Mouse (Mus musculus): ENCODE measurements around the gene Ankrd22.

The Ankrd22 gene

DNA sequence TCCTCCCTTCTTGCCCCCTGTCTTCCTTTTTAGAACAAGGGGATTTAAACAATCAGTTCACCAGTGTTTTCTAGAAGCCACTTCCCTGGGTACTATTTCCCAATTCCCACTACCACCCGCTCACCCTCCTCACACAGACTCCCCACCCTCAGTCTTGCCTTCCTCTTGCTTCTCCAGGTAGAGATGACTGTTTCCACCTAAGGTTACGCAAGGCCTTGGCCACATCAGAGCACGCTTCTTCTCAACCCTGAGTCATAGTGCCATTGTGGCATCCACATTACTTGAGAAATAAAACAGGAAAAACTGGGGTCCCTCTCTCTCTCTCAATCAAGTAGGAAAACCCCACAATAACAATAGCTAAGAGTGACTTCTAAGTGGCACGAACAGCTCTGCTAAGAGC lies 13.3 kb upstream of the Ankrd22 start:
- DNase-seq, result no peak

DNA sequence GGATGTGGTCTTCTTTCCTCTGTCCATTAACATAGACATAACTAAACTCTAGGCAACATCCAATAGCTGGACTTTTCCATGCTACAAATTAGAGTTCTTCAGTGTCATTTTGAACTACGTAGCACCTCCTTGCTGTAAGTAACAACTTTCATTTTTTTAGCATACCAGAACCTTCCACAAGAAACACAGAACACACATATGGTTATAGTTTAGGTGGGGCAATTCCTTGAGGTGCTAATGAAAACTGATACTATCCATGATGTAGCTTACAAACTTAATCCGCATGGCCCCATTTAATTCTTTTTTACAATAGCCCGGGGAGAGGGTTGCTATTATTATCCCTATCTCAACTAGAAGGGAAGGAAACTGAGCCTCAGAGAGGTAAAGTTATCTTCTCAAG lies 8.2 kb upstream of the Ankrd22 start:
- no peak for DNase-seq

DNA sequence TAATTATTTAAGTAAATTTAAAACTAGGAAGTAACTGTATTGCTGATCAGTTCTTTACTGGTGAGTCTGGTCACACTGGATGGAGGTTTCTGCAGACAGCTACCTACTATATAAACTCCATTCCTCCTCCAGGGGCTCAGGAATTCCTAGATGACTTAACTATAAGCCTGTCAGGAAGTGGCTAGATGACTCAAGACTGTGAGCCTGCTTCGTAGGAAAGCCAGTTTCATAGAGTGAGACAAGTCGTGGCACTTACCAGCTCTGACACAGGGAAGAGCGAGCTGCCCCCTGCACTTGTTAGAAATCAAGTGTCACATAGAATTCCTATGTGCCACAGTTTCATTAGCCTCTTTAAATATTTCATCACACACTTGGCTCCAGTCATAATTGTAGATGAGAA lies 5.3 kb upstream of the Ankrd22 start:
- DNase-seq, result no peak

DNA sequence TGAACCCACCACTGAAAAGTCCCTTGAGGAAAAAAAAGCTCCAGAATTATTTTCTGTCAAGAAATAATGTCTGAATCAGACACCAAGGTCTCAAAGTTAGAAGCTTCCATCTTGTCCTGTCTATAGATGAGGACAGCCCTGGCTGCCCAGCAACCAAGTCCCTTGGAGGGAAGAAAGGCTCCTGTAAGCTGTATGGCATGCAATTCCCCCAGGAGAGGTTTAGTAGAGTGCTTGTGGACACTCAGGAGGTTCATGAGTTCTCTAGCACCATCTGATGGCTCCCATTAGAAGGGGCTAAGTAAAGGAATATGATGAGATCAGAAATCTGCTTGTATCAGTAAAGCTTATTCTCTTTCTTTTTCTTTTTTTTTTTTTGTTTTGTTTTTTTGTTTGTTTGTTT lies 3.3 kb upstream of the Ankrd22 start:
- DNase-seq, result no peak

DNA sequence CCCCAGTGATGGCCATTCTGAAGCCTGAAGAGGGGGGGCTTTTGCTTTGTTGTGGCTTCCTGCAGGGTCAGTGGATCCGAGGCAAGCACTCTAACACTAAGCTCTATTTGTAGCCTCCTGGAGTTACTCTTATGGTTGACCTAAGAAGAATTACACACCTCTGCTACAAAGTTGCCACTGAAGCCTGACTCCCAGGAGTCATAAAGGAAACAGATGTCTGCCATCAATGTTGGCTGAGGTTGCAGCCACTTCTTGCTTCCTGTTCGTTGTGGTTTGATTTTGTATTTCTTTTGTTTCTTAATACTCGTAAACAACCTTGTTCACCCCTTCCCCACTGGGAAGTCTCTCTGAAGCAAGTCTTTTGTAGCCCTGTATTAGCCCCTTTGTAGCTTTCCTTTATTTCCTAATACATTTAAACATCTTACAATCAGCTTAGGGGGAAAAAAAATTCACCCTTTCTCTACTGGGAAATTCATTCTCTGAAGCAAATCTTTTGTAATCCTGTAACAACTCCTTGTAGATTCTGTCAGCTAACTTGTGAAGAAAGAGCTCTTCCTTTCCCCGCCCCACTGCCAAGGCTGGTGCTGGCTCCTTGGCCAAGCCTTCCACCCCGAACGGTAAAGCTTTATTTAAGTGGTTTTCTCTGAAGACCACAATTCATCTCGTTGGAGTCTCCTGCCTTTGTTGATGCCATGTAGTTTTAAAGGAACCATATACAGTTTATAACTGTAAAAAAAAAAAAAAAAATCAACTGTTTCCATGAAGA lies 2.2 kb upstream of the Ankrd22 start:
- no peak for DNase-seq

DNA sequence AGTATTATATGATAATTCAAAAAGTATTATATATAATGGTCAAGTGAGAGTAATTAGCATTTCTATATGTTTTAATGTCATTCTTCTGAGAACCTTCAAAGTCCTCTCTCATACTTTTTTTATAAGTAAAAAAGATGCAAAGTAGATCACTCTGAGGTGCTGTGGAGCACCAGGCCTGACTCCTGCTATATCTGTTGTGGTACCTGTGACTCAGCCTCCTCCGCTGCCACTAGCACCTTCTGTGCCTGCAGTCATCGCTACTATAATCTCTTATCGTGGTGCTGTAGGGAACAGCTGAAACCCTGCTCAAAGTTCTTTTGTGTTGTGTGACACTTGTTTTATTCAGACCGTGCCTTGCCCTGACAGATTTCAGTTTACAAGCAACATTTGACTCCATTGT lies 533 bp upstream of the Ankrd22 start:
- no peak for DNase-seq

DNA sequence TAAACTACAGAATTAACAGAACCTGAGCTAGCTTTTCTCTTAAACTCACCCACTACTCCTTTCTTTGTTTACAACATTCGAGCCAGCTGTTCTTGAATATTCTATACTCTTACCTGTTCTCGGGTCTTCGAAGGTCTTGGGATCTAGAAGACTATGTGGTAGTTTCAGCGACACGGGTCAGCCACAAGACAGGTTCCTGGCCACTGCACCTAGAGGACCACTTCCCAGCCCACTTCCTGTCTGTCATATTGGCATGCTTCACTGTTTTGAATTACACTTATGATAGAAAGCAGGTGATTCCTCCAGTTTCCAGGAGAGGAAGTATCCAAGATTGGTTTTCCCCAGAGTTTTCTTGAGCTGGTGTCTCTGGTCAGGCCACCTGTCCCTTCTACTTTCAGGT lies 3.2 kb downstream of the Ankrd22 start:
- no peak for DNase-seq

DNA sequence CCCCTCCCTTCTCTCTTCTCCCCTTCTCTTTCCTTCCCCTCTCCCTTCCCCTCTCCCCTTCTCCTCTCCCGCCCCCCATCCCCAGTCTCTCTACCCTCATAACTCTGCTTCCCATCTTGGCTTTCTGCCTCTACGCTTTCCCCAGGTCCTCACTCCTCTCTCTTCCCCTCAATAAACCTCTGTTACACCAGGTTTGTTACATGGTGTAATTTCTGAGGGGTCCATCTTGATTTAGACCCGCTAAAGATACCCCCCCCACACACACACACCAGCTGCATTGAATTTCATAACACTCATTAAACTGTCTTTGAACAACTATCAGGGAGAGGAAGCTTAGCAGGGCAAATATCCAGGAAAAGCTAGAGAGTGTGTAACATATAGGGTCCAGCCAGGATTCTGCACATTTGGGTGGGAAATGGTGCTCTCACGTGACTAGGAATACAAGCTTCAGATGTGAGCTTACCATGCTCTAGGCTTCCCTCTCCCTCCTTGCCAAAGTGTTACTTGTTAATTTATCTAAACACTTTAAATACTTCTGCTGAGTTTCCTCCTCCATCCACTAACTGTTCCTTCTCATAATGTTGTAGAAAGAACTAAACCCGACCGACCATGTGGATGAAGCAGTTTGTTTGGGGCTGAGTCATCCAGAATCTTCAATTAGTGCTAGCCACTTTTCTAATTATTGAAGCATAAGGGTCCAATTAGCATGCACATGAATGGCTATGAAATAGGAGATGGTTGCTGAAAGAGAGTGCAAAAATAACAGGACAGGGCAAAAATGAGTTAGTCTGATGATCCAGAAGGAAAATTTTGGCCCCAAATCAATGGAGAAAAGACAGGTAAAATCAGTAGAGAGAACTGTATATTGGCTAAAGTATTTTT lies 12.3 kb downstream of the Ankrd22 start:
- no peak for DNase-seq

DNA sequence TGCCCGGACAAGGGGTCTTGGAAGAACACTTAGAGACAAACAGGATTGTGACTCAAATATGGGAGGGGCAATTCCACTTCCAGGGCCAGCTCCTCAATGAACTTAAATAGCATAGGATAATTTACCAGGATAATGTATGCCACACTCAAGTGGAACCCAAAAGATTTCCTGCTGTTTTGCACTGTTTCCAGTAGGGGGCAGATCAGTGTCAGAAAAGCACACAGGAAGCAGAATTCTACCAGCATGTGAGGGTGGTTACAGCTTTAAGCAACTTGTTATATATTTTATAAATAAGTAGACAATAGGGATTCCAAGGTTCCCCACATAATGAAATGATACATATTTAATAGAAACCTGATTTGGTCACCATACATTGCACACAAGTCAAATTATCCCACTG lies 13.9 kb downstream of the Ankrd22 start:
- no peak for DNase-seq

DNA sequence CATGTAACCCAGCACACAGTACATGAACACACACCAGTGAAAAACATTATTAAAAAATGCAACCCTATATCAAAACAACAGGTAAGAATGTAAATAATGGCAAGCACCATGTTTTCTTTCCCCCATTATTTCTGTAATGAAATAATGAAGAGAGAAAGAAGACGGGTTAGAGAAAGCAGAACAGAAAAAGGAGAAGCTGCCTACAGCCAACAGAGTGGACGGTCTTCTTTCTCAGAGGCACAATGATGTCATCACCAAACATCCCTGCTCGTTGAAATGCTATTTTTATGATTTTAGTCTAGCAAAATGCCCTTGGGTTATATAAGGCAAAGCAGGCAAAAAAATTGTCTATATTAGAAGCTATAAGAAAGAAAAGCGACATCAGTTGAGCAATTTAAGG lies 17.4 kb downstream of the Ankrd22 start:
- DNase-seq, result no peak

DNA sequence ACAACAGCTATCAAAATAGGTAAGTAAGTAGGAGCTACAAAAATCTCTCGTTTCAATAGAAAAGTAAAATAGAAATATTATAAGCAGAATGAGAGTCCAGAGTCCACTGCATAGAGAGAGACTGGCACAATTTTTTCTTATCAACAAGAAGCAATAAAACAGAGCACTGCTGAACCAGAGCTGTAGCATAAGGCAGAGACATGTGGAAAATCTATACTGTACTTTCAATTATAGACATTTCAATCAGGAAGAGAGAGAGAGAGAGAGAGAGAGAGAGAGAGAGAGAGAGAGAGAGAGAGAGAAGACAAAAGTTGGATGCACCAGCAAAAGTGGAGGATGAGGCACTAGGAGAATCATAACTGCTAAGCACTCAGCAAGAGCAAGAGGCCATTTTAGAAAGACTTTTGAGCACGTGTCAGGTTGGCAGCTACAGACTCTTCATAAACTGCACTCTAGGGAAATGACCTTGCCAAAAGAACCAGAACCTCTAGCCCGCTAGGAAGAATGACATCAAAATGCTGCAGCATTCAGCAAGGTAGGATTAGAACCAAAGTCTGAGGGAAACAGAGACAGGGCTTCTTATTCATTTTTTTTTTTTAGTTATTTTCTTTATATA lies 26.3 kb downstream of the Ankrd22 start:
- DNase-seq, result no peak

DNA sequence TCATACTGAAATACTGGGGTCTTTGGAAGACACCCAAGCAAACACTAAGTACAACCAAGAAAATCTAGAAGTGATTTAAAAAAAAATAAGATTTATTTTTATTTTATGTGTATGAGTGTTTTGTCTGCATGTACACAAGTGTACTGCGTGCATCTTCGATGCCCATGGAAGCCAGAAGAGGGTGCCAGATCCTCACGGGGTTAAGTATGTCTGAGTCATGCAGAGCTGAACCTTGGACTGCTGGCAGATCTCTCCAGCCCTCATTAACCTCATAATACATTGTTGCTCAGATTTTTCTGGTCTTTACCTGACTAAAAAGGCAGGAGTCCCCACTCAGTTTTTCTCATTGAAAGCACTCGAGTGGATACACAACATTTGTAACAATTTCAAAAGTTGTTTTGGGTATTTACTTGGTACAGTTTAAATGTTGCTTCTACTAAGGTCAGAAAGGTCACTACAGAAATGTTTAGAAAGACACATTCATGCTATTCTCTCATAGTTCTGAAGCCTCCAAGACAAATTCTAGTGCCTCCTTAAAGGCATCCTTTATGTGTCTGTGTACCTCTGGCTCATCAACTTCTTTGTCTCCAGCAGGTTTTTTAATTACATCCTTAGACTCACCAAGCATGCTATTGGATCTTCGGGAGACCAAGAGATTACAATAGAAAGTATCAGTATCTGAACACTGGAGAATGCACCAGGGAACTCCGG lies 27.0 kb downstream of the Ankrd22 start:
- DNase-seq, result no peak

DNA sequence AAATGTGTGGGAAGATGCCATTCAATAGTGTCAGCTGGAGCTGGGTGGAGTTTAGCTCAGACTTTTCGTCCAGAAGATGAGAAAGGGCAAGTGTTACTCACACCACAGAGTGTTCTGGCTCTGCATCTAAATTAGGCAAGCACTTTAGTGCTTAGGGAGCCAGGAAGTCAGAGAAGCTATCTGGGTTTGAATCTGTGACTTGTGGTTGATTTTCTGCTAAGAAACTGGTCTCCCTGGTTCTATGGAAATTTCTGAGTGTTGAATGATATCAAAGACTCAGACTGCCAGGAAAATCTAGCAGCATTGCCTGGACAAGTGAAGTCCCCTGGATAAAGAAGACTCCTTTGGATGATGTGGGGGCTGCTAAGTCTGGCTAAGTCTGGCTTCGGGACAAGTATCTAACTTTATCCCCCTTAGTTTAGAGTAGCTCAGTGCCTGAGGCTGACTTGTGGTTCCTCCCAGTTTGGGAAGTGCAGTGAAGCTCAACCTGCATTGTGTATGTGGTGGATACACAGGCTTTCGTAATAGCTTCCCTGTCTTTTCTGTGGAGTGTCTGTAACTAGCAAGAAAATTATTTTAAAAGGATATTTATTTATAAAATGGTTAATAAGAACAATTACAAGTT lies 45.6 kb downstream of the Ankrd22 start:
- DNase-seq, result no peak

DNA sequence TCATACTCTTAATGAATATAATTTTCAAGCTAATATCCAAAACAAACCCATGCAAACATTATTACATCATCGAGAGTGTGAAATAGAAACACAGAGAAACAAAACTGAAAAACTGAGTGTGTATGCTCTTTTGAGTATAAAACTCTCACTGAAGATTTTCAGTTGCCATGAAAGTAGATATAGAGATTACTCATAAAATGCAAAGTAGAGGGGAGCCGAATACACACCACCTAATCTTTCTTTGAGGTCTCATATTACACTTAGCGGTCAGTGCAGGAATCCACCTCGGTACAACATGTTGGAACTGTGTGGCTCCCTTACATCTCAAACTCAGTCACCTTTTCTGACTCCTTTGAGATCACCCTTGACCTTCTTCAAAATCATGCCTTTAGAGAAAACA lies 46.2 kb downstream of the Ankrd22 start:
- DNase-seq, result no peak

DNA sequence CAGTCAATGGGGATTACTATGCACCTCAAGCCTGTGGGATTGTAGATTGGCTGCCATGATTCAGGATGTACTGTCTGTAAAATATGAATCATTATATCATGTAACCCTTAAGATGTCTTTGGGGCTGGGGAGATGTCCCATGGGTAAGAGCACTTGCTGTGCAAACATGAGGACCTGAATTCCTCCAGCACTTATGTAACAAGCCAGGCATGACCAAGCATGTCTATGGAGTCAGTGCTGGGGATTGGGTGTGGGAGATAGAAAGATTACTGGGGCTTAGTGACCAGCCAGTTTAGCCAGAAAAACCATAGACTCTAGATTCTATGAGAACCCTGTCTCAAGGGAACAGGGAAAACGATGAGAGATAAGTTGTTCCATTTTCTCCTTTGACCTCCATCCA lies 46.8 kb downstream of the Ankrd22 start:
- DNase-seq, result no peak

DNA sequence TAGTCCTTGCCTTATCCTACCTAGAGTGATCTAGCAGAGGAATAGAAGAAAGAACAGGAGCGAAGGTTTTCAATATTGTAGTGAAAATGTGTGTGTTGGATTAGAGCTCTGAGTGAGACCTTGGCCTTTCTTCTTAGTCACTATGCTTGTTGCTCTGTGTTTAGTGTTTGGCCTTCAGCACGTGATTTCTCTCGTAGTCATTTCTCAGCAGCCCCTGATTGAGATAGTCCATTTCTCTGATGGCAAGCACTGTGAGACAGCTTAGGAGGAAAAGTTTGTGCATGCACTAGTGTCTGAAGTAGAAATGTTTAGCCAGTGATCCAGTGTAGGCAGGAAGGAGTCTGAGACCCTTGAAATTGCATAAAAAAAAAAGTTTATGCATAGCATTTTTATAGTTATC lies 61.0 kb downstream of the Ankrd22 start:
- DNase-seq, result no peak

DNA sequence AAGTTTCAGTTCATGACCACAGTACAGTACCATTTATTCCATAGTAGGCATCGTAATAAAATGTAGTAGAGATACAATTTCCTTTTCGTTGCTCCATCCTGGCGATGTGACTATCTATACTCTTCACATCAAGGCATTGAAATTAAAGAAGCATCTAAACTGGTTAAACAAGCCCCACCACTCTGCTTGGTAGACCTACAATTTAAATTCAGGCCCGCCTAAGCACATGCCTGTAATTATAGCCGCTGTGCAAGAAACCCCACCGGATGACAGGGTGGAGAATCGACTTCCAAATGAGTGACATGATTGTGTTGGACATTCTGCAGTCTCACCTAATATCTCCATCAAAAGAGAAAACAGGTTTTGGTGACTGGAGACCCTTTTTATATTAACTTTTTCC lies 64.0 kb downstream of the Ankrd22 start:
- no peak for DNase-seq

DNA sequence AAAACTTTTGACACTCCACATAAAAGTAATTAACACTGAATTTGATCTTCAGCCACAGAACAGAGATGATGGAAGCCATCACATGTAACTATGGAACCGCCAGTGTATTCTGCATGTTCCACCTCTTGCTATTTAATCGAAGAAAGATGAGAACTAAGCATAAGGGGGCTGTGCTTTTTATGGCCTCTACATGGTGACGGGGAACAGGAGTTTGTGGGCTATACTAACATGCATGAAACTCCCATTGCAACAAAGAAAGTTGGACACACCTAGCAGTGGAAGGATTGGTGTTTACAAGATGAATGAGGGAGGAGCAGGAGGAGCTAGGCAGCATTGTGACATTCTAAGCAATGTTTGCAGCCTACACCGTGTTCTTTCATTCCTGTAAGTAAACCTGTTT lies 65.2 kb downstream of the Ankrd22 start, which contains the start of gene Lipm:
TSS of gene Lipm (plus strand) at position 301 of the 400 bp plus-strand sequence.
- DNase-seq, result no peak

DNA sequence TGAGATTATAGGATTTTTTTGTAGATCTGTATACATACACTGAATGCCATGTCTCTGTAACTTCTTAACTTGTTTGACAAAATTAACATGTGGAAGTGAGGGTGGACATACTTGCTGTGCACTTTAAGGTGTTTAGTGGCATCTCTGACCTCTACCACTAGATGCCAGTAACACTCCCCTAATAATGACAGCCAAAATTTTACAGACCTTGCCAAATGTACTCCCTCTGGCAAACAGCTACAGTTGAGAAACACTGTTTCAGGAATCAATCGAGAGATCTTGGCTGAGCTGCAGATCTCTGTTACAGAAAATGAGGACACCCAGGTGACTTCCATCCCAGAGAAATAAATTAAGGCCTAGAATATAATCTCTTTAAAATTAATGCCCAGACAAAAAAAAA lies 69.6 kb downstream of the Ankrd22 start:
- DNase-seq, result no peak

DNA sequence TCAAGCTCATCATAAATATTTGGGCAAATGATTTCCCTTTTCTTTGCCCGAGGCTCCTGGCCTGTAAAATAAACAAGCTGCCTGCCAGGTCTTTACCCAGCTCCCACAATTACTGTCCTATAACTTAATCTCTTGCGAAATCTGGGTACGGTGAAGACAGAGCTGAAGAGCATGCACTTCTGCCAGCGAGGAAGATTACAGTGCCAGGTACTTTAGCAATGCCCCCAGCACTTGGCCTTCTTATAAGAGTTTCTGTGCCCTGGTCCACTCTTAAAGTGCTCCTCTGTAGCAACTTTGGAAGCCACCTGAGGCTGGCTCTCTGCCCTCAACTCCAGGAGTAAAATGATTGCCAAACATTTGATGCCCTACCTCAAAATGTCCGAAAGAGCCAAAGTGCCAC lies 70.5 kb downstream of the Ankrd22 start:
- no peak for DNase-seq

DNA sequence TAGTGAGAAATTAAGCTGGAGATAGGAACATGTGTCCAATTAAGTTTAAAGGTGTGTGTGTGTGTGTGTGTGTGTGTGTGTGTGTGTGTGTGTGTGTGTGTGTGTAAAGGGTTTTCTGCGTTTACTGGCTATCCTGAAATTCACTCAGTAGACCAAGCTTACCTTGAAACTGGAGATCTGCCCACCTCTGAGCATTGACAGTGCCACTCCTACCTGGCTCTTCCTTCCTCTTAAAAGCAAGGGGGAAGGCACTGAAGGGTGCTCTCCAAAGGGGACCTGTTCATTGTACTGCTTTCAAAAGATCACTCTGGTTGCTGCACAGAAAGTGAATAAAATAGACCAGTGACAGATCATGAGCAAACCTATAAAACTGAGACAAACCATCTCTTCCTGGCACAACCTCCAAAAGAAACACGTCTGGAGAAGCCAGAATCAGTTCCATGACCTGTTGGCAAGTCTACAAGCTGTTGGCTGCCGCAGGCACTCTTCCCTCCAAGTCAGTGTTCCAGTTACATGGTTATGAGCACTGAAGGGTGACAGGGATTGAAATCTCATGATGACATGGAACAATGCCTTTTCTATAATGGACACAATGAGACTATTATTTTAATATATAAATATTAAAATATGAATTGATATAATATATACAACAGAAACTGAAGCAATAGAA lies 76.7 kb downstream of the Ankrd22 start:
- no peak for DNase-seq

DNA sequence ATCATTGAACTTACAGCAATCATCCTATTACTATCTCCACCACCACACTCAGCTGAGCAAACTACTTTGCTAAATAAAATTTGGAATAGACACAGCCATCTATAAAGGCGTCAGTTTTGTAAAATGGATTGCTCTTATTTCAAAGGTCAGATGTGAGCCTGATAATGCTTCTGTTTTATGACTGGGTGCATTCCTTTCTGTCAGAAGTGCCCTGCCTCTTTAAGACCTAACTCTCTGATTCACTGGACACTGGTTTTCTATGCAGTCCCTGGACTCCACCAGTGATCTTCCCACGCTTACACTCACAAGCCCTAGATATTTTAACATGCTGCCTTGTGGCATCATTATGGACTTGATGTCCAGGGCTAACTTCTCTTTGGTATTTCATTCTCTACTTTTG lies 87.7 kb downstream of the Ankrd22 start:
- DNase-seq, result no peak
